16 mouse cellular contexts compared by ENCODE assay signal in genomic region chr4:48423738-48424137, GRCm38 (mm10).
"Had no signal": no experiment of that assay in that cellular context is flagged by ENCODE, and none has a peak within 500 bp of the region (broad histone marks: within the 10 kb centered on the region; RNA-seq: fewer than 3 reads in every experiment).

No protein-coding gene starts in this region.

- DNase-seq: kidney, adult 11 months; kidney, adult 9 months; kidney, postnatal 14 days; liver, embryonic 13.5 days; lung, adult 18-20 months; lung, postnatal 4 days; retina, postnatal 1 day; right cerebral cortex, postnatal 4 days; spleen, adult 18-20 months; thymus, postnatal 36 days had no signal

- H3K9me3 ChIP-seq: limb, embryonic 15.5 days; liver, embryonic 13.5 days; midbrain, embryonic 10.5 days; midbrain, embryonic 15.5 days; neural tube, embryonic 13.5 days had no signal

- H3K27me3 ChIP-seq: limb, embryonic 15.5 days; liver, embryonic 13.5 days; midbrain, embryonic 15.5 days; neural tube, embryonic 13.5 days had no signal

- H3K4me2 ChIP-seq: limb, embryonic 15.5 days; liver, embryonic 13.5 days; midbrain, embryonic 15.5 days; neural tube, embryonic 13.5 days had no signal

- H3K4me1 ChIP-seq: limb, embryonic 15.5 days; midbrain, embryonic 10.5 days; midbrain, embryonic 15.5 days had no signal

- H3K4me3 ChIP-seq: left cerebral cortex, adult 2 months; limb, embryonic 15.5 days; liver, embryonic 13.5 days; midbrain, embryonic 10.5 days; midbrain, embryonic 15.5 days; neural tube, embryonic 13.5 days had no signal

- ATAC-seq: lung, postnatal 0 days; midbrain, embryonic 15.5 days had no signal

- H3K27ac ChIP-seq: left cerebral cortex, adult 2 months; limb, embryonic 15.5 days; liver, embryonic 13.5 days; midbrain, embryonic 10.5 days; midbrain, embryonic 15.5 days; neural tube, embryonic 13.5 days had no signal

- H3K9ac ChIP-seq: limb, embryonic 15.5 days; liver, embryonic 13.5 days; midbrain, embryonic 15.5 days; neural tube, embryonic 13.5 days had no signal
